Mouse (Mus musculus) megakaryocyte, embryonic 14.5 days (primary cell): ENCODE data around the gene Ablim2. TPM values are rescaled to one million over a fixed set of nuclear protein-coding genes. Genes with fewer than 3 reads are reported as not detected.

ENCODE experiments used
- H3K27me3 ChIP-seq: replicated peaks from 2 replicates; pipeline ENCODE3; 2012; ENCODE audit warnings: inconsistent platforms
- H3K36me3 ChIP-seq: replicated peaks from 2 replicates; pipeline ENCODE3; 2012; ENCODE audit warnings: low read length, inconsistent platforms, mixed read lengths
- H3K4me1 ChIP-seq: 2 replicates; pipeline ENCODE4 v1.6.1; 2012; ENCODE audit warnings: inconsistent platforms
- H3K4me3 ChIP-seq: replicated peaks from 2 replicates; pipeline ENCODE3; 2012; ENCODE audit warnings: moderate library complexity, mild to moderate bottlenecking, inconsistent platforms
- H3K9me3 ChIP-seq: 2 replicates; pipeline ENCODE4 v1.6.1; 2012; ENCODE audit warnings: inconsistent platforms
- FLI1 ChIP-seq: IDR thresholded peaks from 2 replicates; pipeline ENCODE4 v1.6.1; 2012; ENCODE audit warnings: low read length, inconsistent platforms, mixed read lengths
- GATA1 ChIP-seq: IDR thresholded peaks from 3 replicates; pipeline ENCODE4 v1.6.1; 2012; ENCODE audit warnings: mixed read lengths, low read length, inconsistent platforms, borderline replicate concordance
- polyA plus RNA-seq: library from polyadenylated mRNA; stranded (reverse); fragments of >175 nt; gene quantifications from 2 replicates; pipeline ENCODE4 v1.2.3, GENCODE M21; 2012; ENCODE audit warnings: low replicate concordance; ENCODE audit not compliant: insufficient read depth

Ablim2 gene
- polyA plus RNA-seq, 1 experiment = 0.28 TPM

- TF ChIP-seq FLI1 (no peak), GATA1 (no peak)
- peaks cover 66% of the 10 kb centered on the region for H3K27me3 ChIP-seq
- H3K4me3 ChIP-seq = no peak overlapping the region
Measured at GRCm38 (mm10) chr5:35861456-35861855, 103.8 kb downstream of the Ablim2 start.

GRCm38 (mm10) chr5:35869973-35870372, 112.3 kb downstream of the Ablim2 start:
- peaks cover 69% of the 10 kb centered on the region for H3K27me3 ChIP-seq
- no peak overlapping the region for H3K4me3 ChIP-seq
- no peak for TF ChIP-seq GATA1
- TF ChIP-seq FLI1 = no peak
- H3K36me3 ChIP-seq = no peaks in the 10 kb centered on the region
- H3K9me3 ChIP-seq = no peaks in the 10 kb centered on the region
- no peaks in the 10 kb centered on the region for H3K4me1 ChIP-seq

More at GRCm38 (mm10) chr5:35861456-35861855, 103.8 kb downstream of the Ablim2 start:
- Histone ChIP-seq H3K9me3 (no peaks in the 10 kb centered on the region), H3K4me1 (no peaks in the 10 kb centered on the region), H3K36me3 (no peaks in the 10 kb centered on the region)

- H3K36me3 ChIP-seq = no peaks in the 10 kb centered on the region
- H3K9me3 ChIP-seq = no peaks in the 10 kb centered on the region
- TF ChIP-seq FLI1 (no peak), GATA1 (no peak)
- no peaks in the 10 kb centered on the region for H3K4me1 ChIP-seq
- H3K27me3 ChIP-seq = peaks cover 70% of the 10 kb centered on the region
- no peak overlapping the region for H3K4me3 ChIP-seq
Measured at GRCm38 (mm10) chr5:35870408-35871012, 112.8 kb downstream of the Ablim2 start.

GRCm38 (mm10) chr5:35873382-35873781, 115.7 kb downstream of the Ablim2 start:
- H3K27me3 ChIP-seq = peaks cover 67% of the 10 kb centered on the region
- H3K4me1 ChIP-seq = peaks cover 6% of the 10 kb centered on the region; the same call in 1 of the 2 replicates
- TF ChIP-seq FLI1 (no peak), GATA1 (no peak)
- H3K4me3 ChIP-seq = no peak overlapping the region
- H3K9me3 ChIP-seq = no peaks in the 10 kb centered on the region
- H3K36me3 ChIP-seq = no peaks in the 10 kb centered on the region

GRCm38 (mm10) chr5:35876236-35876635, 118.6 kb downstream of the Ablim2 start:
- H3K9me3 ChIP-seq = no peaks in the 10 kb centered on the region
- peaks cover 73% of the 10 kb centered on the region for H3K27me3 ChIP-seq
- H3K36me3 ChIP-seq = no peaks in the 10 kb centered on the region
- H3K4me3 ChIP-seq = no peak overlapping the region
- peaks cover 6% of the 10 kb centered on the region; the same call in 1 of the 2 replicates for H3K4me1 ChIP-seq
- TF ChIP-seq FLI1 (no peak), GATA1 (no peak)

- TF ChIP-seq FLI1 = no peak
- TF ChIP-seq GATA1 = no peak
- no peaks in the 10 kb centered on the region for H3K9me3 ChIP-seq
- peaks cover 6% of the 10 kb centered on the region; the same call in 1 of the 2 replicates for H3K4me1 ChIP-seq
- H3K4me3 ChIP-seq = no peak overlapping the region
- H3K27me3 ChIP-seq = peaks cover 61% of the 10 kb centered on the region
- H3K36me3 ChIP-seq = no peaks in the 10 kb centered on the region
Measured at GRCm38 (mm10) chr5:35879199-35879598, 121.5 kb downstream of the Ablim2 start.

- Histone ChIP-seq H3K4me1 (peaks cover 6% of the 10 kb centered on the region; the same call in 1 of the 2 replicates), H3K9me3 (no peaks in the 10 kb centered on the region), H3K27me3 (peaks cover 50% of the 10 kb centered on the region), H3K36me3 (no peaks in the 10 kb centered on the region), H3K4me3 (no peak overlapping the region)
- no peak for TF ChIP-seq FLI1
- TF ChIP-seq GATA1 = no peak
Measured at GRCm38 (mm10) chr5:35882391-35882790, 124.7 kb downstream of the Ablim2 start.

- H3K4me3 ChIP-seq = no peak overlapping the region
- H3K36me3 ChIP-seq = no peaks in the 10 kb centered on the region
- H3K9me3 ChIP-seq = no peaks in the 10 kb centered on the region
- H3K27me3 ChIP-seq = peaks cover 49% of the 10 kb centered on the region
- H3K4me1 ChIP-seq = no peaks in the 10 kb centered on the region
- TF ChIP-seq GATA1 (no peak), FLI1 (no peak)
Measured at GRCm38 (mm10) chr5:35884262-35884661, 126.6 kb downstream of the Ablim2 start.

GRCm38 (mm10) chr5:35884689-35885088, 127.0 kb downstream of the Ablim2 start:
- H3K4me1 ChIP-seq = no peaks in the 10 kb centered on the region
- no peaks in the 10 kb centered on the region for H3K9me3 ChIP-seq
- no peak overlapping the region for H3K4me3 ChIP-seq

GRCm38 (mm10) chr5:35888959-35889358, 131.3 kb downstream of the Ablim2 start:
- no peaks in the 10 kb centered on the region for H3K36me3 ChIP-seq
- TF ChIP-seq FLI1 (no peak), GATA1 (no peak)
- peaks cover 12% of the 10 kb centered on the region for H3K4me1 ChIP-seq
- no peaks in the 10 kb centered on the region for H3K9me3 ChIP-seq
- peaks cover 59% of the 10 kb centered on the region for H3K27me3 ChIP-seq
- H3K4me3 ChIP-seq = no peak overlapping the region

More at GRCm38 (mm10) chr5:35884689-35885088, 127.0 kb downstream of the Ablim2 start:
- Histone ChIP-seq H3K36me3 (no peaks in the 10 kb centered on the region), H3K27me3 (peaks cover 49% of the 10 kb centered on the region)
- TF ChIP-seq FLI1 (no peak), GATA1 (no peak)

GRCm38 (mm10) chr5:35889641-35890040, 132.0 kb downstream of the Ablim2 start:
- H3K4me1 ChIP-seq = peaks cover 12% of the 10 kb centered on the region
- H3K4me3 ChIP-seq = no peak overlapping the region
- H3K36me3 ChIP-seq = no peaks in the 10 kb centered on the region
- no peaks in the 10 kb centered on the region for H3K9me3 ChIP-seq
- TF ChIP-seq GATA1 (no peak), FLI1 (no peak)
- peaks cover 63% of the 10 kb centered on the region for H3K27me3 ChIP-seq
